Mouse (Mus musculus): ENCODE measurements around the gene Otop2. TPM values are rescaled to one million over a fixed set of nuclear protein-coding genes. Genes with fewer than 3 reads are reported as not detected.

Gene Otop2
- total and polyA plus RNA-seq, 2 experiments from 2014 or later, result not detected

DNA sequence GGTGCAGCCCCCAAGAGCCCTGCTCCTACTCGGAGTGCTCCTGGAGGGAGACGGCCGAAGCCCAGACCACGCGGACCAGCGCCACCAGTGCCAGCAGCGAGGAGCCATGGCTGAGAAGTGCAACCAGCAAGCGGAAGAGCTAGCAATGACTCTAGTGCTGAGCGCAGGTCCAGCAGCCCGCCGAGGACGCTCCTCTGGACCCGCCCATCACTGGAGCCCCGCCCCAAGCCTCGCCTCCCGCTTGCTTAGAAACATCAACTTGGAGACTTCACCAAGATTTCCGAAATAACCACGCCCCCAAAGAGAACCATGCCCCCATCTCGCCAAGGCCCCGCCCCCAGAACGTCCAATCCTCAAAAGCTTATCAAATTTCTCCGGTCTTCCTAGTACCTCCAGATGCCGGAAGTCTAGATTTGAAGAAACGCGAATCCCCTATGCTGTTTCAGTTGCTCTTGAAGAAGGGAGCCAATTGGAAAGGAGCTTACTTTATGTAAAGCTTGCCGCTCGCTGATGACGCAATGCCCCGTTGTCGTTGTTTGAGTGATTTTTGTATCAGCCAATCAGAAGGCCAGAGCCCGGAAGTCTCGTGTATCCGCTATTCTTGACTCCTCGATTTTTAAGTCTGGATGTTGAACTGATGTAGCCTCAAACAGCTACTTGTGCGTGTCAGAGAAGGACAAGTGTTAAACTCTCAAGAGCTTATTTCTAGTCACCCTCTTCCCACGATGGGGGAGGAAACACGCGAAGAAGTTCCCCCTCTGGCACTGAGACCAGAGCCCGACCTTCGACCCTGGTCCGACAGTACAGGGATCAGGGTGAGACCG, 30.0 kb upstream of the Otop2 start, which contains the start of gene Fdxr:
TSS of gene Fdxr (minus strand) at position 271 of the 824 bp plus-strand sequence.
- ATAC-seq (ENCODE audit: insufficient read depth, low read depth), result peak; percentile 95
- H3K9ac ChIP-seq (replicated peaks; ENCODE audit: low read depth, low read length), result peak within 1 kb of the TSS; percentile 57
- WGBS, result under 1% methylated on average over 42 of the region's 42 CpGs

DNA sequence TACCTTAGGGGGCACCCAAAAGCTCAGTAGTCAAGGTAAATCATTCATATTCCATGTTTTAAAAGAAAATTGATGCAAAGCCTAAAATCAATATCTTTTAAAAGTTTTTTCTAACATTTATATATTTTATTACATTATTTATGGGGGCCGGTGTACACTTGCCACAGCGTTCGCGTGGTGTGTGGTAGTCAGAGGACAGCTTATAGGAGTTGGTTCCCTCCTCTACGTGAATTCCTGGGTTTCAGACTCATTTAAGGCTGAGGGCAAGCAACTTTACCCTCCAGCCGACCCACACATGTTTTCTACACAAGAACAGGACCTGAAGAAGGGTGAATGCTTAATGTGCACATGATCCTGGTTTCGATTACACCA, 29.4 kb upstream of the Otop2 start:
- Histone ChIP-seq H3K4me2 (ENCODE audit: low read depth, low read length) (peak overlapping the region; percentile 72), H3K4me1 (ENCODE audit: control insufficient read depth, insufficient read depth) (peaks cover 13% of the 10 kb centered on the region), H3K4me3 (ENCODE audit: low read depth, low read length) (peak overlapping the region; percentile 65), H3K27me3 (ENCODE audit: control insufficient read depth, insufficient read depth, low read length) (no peaks in the 10 kb centered on the region), H3K36me3 (replicated peaks; ENCODE audit: control insufficient read depth, insufficient read depth, low read length) (no peaks in the 10 kb centered on the region), H3K9ac (replicated peaks; ENCODE audit: low read depth, low read length) (peak overlapping the region; percentile 57), H3K9me3 (replicated peaks; ENCODE audit: control insufficient read depth, low read length) (no peaks in the 10 kb centered on the region), H3K27ac (ENCODE audit: low read depth) (peak overlapping the region; percentile 89)
- no peak for TF ChIP-seq EP300 (IDR thresholded peaks at IDR 0.05; ENCODE audit: low read depth)
- ATAC-seq (ENCODE audit: insufficient read depth, low read depth), result no peak
- WGBS, result 15% methylated on average over 7 of the region's 7 CpGs
- no peak for DNase-seq (ENCODE audit: low spot score)

More for the DNA sequence above, 30.0 kb upstream of the Otop2 start, which contains the start of gene Fdxr:
- 0 out of 2 replicates have a peak, but pooled peaks have one; percentile 74 for TF ChIP-seq EP300 (IDR thresholded peaks at IDR 0.05; ENCODE audit: low read depth)
- TF ChIP-seq CTCF (IDR thresholded peaks at IDR 0.05; ENCODE audit: low read depth), result no peak
- H3K27ac ChIP-seq (ENCODE audit: low read depth), result peak within 1 kb of the TSS; percentile 89
- H3K27me3 ChIP-seq (ENCODE audit: control insufficient read depth, insufficient read depth, low read length), result no peaks in the 10 kb centered on the region
- peak; percentile 100 for DNase-seq (ENCODE audit: low spot score)
- H3K4me3 ChIP-seq (ENCODE audit: low read depth, low read length), result peak within 1 kb of the TSS; percentile 65
- H3K4me1 ChIP-seq (ENCODE audit: control insufficient read depth, insufficient read depth), result peaks cover 13% of the 10 kb centered on the region
- no peaks in the 10 kb centered on the region for H3K36me3 ChIP-seq (replicated peaks; ENCODE audit: control insufficient read depth, insufficient read depth, low read length)
- no peaks in the 10 kb centered on the region for H3K9me3 ChIP-seq (replicated peaks; ENCODE audit: control insufficient read depth, low read length)
- H3K4me2 ChIP-seq (ENCODE audit: low read depth, low read length), result peak within 1 kb of the TSS; percentile 84

DNA sequence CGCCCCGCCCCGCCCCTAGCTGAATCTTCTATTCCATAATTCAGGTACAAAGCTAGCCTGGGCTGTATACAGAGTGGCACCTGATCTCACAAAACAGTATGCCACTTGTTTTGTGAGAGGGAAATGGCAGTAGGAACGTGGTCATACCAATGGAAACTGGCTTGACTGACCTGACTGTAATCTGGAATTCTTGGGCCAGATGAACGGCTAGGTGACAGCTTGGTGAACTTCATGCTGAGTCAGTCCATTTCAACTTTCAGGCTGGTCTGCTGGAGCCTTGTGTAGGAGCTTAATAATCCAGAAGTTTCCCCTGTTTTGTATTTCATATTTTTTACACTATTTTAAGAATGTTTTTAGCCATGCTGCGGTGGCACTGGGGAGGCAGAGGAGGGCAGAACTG, 28.8 kb upstream of the Otop2 start:
- no peak overlapping the region for H3K9ac ChIP-seq (replicated peaks; ENCODE audit: low read depth, low read length)
- no peak for DNase-seq (ENCODE audit: low spot score)
- H3K4me1 ChIP-seq (ENCODE audit: control insufficient read depth, insufficient read depth), result peaks cover 13% of the 10 kb centered on the region
- no peak for ATAC-seq (ENCODE audit: insufficient read depth, low read depth)
- H3K4me2 ChIP-seq (ENCODE audit: low read depth, low read length), result peak overlapping the region; percentile 72; the same call in 1 of the 2 replicates
- TF ChIP-seq CTCF (IDR thresholded peaks at IDR 0.05; ENCODE audit: low read depth), result no peak
- no peak for TF ChIP-seq EP300 (IDR thresholded peaks at IDR 0.05; ENCODE audit: low read depth)
- H3K36me3 ChIP-seq (replicated peaks; ENCODE audit: control insufficient read depth, insufficient read depth, low read length), result no peaks in the 10 kb centered on the region
- H3K9me3 ChIP-seq (replicated peaks; ENCODE audit: control insufficient read depth, low read length), result no peaks in the 10 kb centered on the region
- no peak overlapping the region for H3K4me3 ChIP-seq (ENCODE audit: low read depth, low read length)
- whole genome bisulfite sequencing, result 67% methylated on average over 6 of the region's 6 CpGs
- H3K27me3 ChIP-seq (ENCODE audit: control insufficient read depth, insufficient read depth, low read length), result no peaks in the 10 kb centered on the region
- H3K27ac ChIP-seq (ENCODE audit: low read depth), result no peak overlapping the region

DNA sequence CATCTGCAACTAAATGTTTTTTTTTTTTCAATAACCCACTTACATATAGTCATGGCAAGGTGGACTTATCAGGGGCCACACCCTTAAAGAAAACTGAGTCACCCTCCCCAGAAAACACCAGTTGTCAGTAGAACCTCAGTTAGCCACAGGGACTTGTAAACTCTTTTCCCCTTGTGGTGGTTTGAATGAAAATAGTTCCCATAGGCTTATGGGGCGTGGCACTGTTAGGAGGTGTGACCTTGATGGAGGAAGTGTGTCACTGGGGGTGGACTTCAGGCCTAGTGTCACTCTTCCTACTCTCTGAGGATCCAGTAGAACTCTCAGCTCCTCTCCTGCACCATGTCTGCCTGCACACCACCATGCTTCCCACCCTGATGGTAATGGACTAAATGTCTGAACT, 27.2 kb upstream of the Otop2 start:
- H3K4me1 ChIP-seq (ENCODE audit: control insufficient read depth, insufficient read depth), result peaks cover 13% of the 10 kb centered on the region
- H3K36me3 ChIP-seq (replicated peaks; ENCODE audit: control insufficient read depth, insufficient read depth, low read length), result no peaks in the 10 kb centered on the region
- ATAC-seq (ENCODE audit: insufficient read depth, low read depth) (no peak), DNase-seq (ENCODE audit: low spot score) (no peak)
- H3K4me2 ChIP-seq (ENCODE audit: low read depth, low read length), result no peak overlapping the region
- H3K9ac ChIP-seq (replicated peaks; ENCODE audit: low read depth, low read length), result no peak overlapping the region
- H3K27ac ChIP-seq (ENCODE audit: low read depth), result no peak overlapping the region
- H3K4me3 ChIP-seq (ENCODE audit: low read depth, low read length), result no peak overlapping the region
- H3K9me3 ChIP-seq (replicated peaks; ENCODE audit: control insufficient read depth, low read length), result no peaks in the 10 kb centered on the region
- WGBS, result 84% methylated on average over 1 of the region's 1 CpGs
- H3K27me3 ChIP-seq (ENCODE audit: control insufficient read depth, insufficient read depth, low read length), result no peaks in the 10 kb centered on the region
- no peak for TF ChIP-seq CTCF (IDR thresholded peaks at IDR 0.05; ENCODE audit: low read depth)

DNA sequence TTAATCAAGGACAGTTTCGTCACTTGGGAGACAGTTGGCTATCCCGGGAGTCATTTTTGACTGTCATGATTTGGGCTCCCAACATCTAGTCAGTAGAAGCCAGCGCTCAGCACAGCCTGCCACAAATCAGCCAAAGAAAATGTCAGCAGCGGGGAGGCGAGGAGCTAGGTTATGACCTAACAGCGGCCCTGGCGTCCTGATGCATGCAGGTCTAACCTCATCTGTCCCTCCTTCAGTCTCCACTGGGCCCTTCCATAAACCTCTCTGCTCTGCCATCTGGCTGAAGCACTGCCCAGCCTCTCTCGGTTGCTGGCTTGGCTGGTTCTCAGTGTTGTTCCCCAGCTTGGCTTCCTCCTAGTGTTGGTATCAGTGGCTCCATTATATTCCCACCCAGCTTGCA, 24.7 kb upstream of the Otop2 start:
- DNase-seq (ENCODE audit: low spot score) (no peak), ATAC-seq (ENCODE audit: insufficient read depth, low read depth) (no peak)
- H3K27me3 ChIP-seq (ENCODE audit: control insufficient read depth, insufficient read depth, low read length), result no peaks in the 10 kb centered on the region
- H3K9ac ChIP-seq (replicated peaks; ENCODE audit: low read depth, low read length), result no peak overlapping the region
- no peak for TF ChIP-seq EP300 (IDR thresholded peaks at IDR 0.05; ENCODE audit: low read depth)
- TF ChIP-seq CTCF (IDR thresholded peaks at IDR 0.05; ENCODE audit: low read depth), result no peak
- H3K4me2 ChIP-seq (ENCODE audit: low read depth, low read length), result no peak overlapping the region
- H3K4me1 ChIP-seq (ENCODE audit: control insufficient read depth, insufficient read depth), result peaks cover 7% of the 10 kb centered on the region
- WGBS, result 64% methylated on average over 8 of the region's 8 CpGs
- no peak overlapping the region for H3K4me3 ChIP-seq (ENCODE audit: low read depth, low read length)
- H3K36me3 ChIP-seq (replicated peaks; ENCODE audit: control insufficient read depth, insufficient read depth, low read length), result no peaks in the 10 kb centered on the region
- H3K9me3 ChIP-seq (replicated peaks; ENCODE audit: control insufficient read depth, low read length), result no peaks in the 10 kb centered on the region
- H3K27ac ChIP-seq (ENCODE audit: low read depth), result peak overlapping the region; percentile 24; the same call in 1 of the 2 replicates

Measured in heart, postnatal 0 days (tissue).